Mouse (Mus musculus): ENCODE measurements at regions not wholly inside any gene's neighbourhood (a gene's known extent, or its start where the extent isn't known, plus 50 kb on each side); places are given as distances from the start of the nearest gene placed in this dataset.

DNA sequence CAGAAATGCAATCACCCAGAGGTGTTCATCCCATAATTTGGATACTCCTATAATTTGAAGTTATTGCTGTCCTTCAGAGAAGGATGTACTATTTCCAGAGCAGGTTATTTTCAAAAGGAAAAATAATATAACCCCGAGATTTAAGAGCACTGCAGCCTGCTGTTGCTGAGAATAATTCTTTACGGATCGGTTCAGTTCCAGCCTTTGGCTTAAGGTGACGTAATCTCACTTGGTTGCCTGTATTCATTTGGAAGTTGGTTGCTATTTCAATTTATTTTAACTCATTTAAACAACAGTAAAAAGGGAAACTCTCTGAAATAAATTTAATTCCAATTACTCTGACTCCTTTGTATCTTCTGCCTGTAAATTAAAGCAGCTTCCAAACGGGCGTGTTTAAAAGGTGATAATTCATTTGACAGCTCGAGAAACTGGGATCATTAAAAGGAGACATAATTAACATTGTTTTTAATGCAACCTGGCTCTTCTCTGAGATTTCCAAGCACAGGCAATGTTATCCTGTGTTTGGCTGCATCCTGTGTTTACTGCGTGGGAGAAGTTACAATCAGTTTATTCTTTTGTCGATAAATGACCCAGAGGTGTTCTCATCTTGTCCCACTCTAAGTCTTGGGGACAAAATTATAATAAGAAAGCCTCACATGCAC is 568.5 kb downstream of the Gm16223 start:
- DNase-seq: no peak

DNA sequence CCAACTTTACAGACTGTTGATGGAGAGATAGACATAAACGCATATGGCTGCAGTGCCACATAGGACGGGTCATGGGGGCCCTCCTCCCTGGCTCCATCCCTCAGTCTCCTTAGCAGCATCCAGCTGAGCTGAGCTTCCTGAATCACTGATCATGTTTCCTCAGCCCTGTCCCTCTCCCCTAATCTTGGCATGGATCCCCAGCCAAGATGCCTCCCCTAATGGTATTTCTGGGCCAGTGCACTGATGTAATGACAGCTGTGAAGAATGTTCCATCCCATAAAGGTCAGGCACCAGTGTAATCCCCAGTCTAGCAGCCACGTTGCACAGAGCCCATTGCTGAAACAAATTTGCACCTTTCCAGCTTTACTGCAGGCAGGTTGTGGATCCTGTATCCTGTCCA is 576.5 kb upstream of the Cpeb2 start:
- DNase-seq: no peak

DNA sequence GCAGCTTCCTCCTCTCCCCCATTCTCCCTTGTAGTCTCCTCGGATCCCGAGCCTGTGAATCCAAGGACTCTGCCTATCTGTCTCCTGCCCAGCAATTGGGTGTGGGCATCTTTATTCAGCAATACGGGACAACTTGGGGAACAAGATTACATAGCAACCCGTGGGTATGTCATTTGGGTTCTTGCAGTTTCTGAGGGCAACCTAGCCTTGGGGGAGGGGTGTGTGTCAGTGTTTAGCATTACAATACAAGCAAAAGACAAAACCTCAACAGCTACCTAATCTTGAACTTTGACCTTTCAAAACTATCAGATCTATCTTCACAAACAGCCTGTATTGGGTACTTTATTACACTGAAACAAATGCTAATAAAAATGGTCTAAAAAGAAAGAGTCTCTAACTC is 573.0 kb upstream of the Cpeb2 start:
- DNase-seq: no peak

DNA sequence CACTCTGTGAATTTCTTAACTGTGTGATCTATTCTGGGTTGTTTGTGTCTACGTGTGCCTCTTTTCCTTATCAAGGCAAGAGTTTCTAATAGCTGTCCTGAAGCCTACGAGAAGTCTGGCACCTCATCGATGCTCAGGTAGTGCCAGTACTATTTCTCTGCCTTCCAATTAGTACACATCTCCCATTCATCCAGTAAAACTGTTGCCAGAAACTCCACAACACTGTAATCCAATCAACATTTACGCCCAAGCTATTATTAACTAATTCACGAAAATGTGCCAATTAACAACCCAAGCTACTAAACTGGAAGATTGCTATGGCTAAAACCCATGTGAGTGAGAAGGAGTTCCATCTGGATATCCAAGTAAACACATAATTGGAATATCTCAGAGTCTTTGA is 553.4 kb upstream of the Cpeb2 start:
- DNase-seq: no peak

DNA sequence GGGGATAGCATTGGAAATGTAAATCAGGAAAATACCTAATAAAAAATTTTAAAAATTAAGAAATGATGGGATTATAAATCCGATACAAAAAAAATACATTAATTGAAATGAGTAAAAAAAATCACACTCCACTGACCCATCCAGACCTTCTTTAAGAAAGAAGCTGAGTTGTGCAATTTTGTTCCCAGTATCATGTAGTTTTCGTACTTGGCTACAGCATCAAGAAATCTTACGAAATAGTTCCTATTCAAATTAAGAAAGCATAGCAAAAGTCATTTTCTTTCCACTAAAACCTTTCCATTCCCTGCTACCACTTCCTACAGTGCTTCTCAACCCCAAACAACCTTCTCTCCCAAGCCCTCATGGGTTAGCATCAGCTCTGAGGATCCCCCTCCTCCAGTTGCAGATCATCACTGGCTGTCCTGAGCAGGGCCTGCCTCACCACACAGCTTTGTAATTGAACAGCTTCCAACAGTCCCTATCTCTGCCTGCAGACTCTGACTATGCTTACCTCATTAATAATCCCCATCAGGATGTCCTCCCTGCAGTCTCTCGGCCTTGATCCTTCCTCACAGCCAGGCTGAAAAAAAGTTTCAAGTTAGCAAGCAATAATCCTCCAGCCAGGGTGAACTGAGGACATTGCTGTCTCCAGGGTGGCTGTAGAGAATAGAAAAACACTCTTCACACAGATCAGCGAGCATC is 547.5 kb upstream of the Cpeb2 start:
- peak; percentile 78 for DNase-seq

DNA sequence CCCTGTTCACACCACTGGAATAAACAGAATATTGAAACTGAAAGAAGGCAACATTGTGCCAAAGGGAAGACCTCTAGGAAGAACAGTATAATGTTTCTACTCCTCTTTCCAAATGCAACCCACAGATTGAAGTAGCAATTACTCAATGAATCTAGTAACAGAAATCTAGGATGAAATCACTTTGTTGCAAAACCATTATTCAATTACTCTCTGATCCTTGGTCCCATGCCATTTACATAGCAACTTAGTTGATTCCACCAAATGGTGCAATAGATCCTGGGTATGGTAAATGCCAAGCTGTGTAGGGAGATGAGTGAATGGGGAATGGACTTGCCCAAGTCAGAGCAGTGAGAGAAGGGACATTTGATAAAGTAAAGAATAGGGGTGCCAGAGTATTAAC is 545.8 kb upstream of the Cpeb2 start:
- DNase-seq: no peak
